ENCODE assay signal across 26 mouse cellular contexts in the genomic region with DNA sequence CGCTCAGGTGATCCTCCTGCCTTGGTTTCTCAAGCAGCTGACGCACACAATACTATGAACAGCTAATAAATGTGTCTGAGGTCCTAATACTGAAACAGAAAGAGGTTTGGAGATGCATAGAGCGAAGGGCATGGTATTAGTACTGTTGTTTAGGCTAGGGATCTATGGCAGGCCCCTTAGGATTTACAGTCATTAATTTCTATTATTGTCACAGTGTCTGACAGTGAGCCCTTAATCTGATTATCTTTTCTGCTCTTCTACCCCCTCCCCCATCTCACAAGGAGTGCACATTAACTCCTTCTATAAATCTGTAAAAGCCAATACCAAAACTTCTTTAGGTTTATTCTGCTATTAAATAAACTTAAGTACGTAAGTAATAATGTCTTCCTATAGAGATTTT. TPM values are rescaled to one million over a fixed set of nuclear protein-coding genes. Genes with fewer than 3 reads are reported as not detected.
A peak's percentile ranks its signal among the peaks of the same experiment; 100 is the strongest.
DNase-seq lines count a peak whose midpoint lies in the region; ATAC-seq and TF ChIP-seq lines count a peak whose summit lies in the region.
"Had no signal": no experiment of that assay in that cellular context is flagged by ENCODE, and none has a peak within 500 bp of the region (broad histone marks: within the 10 kb centered on the region; RNA-seq: fewer than 3 reads in every experiment).

No protein-coding gene starts in this region.

- no peak for TF ChIP-seq CTCF in midbrain, postnatal 0 days (IDR thresholded peaks at IDR 0.05)
- no peak for TF ChIP-seq CTCF in forebrain, postnatal 0 days (IDR thresholded peaks at IDR 0.05; ENCODE audit: low read depth)

- H3K9me3 ChIP-seq in midbrain, embryonic 14.5 days (ENCODE audit: control insufficient read depth, low read length): no peaks in the 10 kb centered on the region
- H3K9me3 ChIP-seq in midbrain, embryonic 10.5 days (replicated peaks): no peaks in the 10 kb centered on the region
- no peaks in the 10 kb centered on the region for H3K9me3 ChIP-seq in midbrain, postnatal 0 days (ENCODE audit: low read length)
- H3K9me3 ChIP-seq in forebrain, postnatal 0 days (ENCODE audit: low read length): no peaks in the 10 kb centered on the region
- H3K9me3 ChIP-seq: embryonic facial prominence, embryonic 13.5 days; embryonic facial prominence, embryonic 15.5 days; forebrain, embryonic 10.5 days; forebrain, embryonic 12.5 days had no signal

- no peaks in the 10 kb centered on the region for H3K27me3 ChIP-seq in midbrain, embryonic 14.5 days (ENCODE audit: control insufficient read depth, insufficient read depth, low read length)
- H3K27me3 ChIP-seq in midbrain, embryonic 10.5 days (ENCODE audit: low read depth, poor library complexity, severe bottlenecking): no peaks in the 10 kb centered on the region
- H3K27me3 ChIP-seq in midbrain, postnatal 0 days (ENCODE audit: insufficient read depth, low read length): no peaks in the 10 kb centered on the region
- no peaks in the 10 kb centered on the region for H3K27me3 ChIP-seq in forebrain, postnatal 0 days (ENCODE audit: insufficient read depth, low read length)
- H3K27me3 ChIP-seq: embryonic facial prominence, embryonic 13.5 days; embryonic facial prominence, embryonic 15.5 days; forebrain, embryonic 12.5 days had no signal

- 55% methylated on average over 4 of the region's 4 CpGs for WGBS in midbrain, embryonic 14.5 days
- WGBS in midbrain, embryonic 10.5 days: 80% methylated on average over 4 of the region's 4 CpGs
- WGBS in midbrain, postnatal 0 days: 57% methylated on average over 4 of the region's 4 CpGs
- 79% methylated on average over 4 of the region's 4 CpGs for WGBS in forebrain, postnatal 0 days

- peak; percentile 48; the same call in 1 of the 2 replicates for ATAC-seq in midbrain, embryonic 14.5 days (ENCODE audit: low FRiP score, low TSS enrichment)
- no peak for ATAC-seq in midbrain, postnatal 0 days (ENCODE audit: low FRiP score)
- no peak for ATAC-seq in forebrain, postnatal 0 days
- no peak for ATAC-seq in megakaryocyte, adult 5-6 weeks (ENCODE audit: poor library complexity, severe bottlenecking)
- ATAC-seq: forebrain, embryonic 14.5 days; forebrain, embryonic 16.5 days had no signal

- DNase-seq in midbrain, embryonic 14.5 days: peak; percentile 28
- DNase-seq in midbrain, embryonic 10.5 days (ENCODE audit: low spot score): no peak
- peak; percentile 2 for DNase-seq in midbrain, postnatal 0 days (ENCODE audit: low spot score)
- DNase-seq in retina, adult 2 months (ENCODE audit: low read depth, low spot score): peak; percentile 73
- DNase-seq in retina, postnatal 1 day: peak; percentile 81
- DNase-seq in forebrain, postnatal 0 days: no peak
- DNase-seq in layer of hippocampus, adult 9-11 months: no peak
- DNase-seq: adrenal gland, adult 2 months; adrenal gland, postnatal 10 days; adrenal gland, postnatal 25 days; cerebellum, adult 11 months; cerebellum, adult 18-20 months; cerebellum, adult 8-10 months; cerebellum, adult 9-11 months; cerebellum, postnatal 14 days; embryo, embryonic 11 days had no signal

- no peaks in the 10 kb centered on the region for H3K4me1 ChIP-seq in midbrain, embryonic 14.5 days (ENCODE audit: control insufficient read depth, insufficient read depth, low read length)
- no peaks in the 10 kb centered on the region for H3K4me1 ChIP-seq in midbrain, embryonic 10.5 days
- H3K4me1 ChIP-seq in midbrain, postnatal 0 days (ENCODE audit: insufficient read depth, low read length): no peaks in the 10 kb centered on the region
- no peaks in the 10 kb centered on the region for H3K4me1 ChIP-seq in forebrain, postnatal 0 days (ENCODE audit: insufficient read depth)
- H3K4me1 ChIP-seq: embryonic facial prominence, embryonic 13.5 days; embryonic facial prominence, embryonic 15.5 days; forebrain, embryonic 10.5 days had no signal

- H3K9ac ChIP-seq in midbrain, embryonic 14.5 days (replicated peaks; ENCODE audit: low read length): no peak overlapping the region
- H3K9ac ChIP-seq in midbrain, postnatal 0 days (replicated peaks; ENCODE audit: low read length, poor library complexity, severe bottlenecking): no peak overlapping the region
- H3K9ac ChIP-seq in forebrain, postnatal 0 days: no peak overlapping the region
- H3K9ac ChIP-seq: embryonic facial prominence, embryonic 13.5 days; embryonic facial prominence, embryonic 15.5 days; forebrain, embryonic 12.5 days had no signal

- no peaks in the 10 kb centered on the region for H3K36me3 ChIP-seq in midbrain, embryonic 14.5 days (ENCODE audit: control insufficient read depth, insufficient read depth, low read length)
- no peaks in the 10 kb centered on the region for H3K36me3 ChIP-seq in midbrain, embryonic 10.5 days
- no peaks in the 10 kb centered on the region for H3K36me3 ChIP-seq in midbrain, postnatal 0 days (ENCODE audit: insufficient read depth, low read length)
- H3K36me3 ChIP-seq in forebrain, postnatal 0 days (ENCODE audit: insufficient read depth): no peaks in the 10 kb centered on the region
- H3K36me3 ChIP-seq: embryonic facial prominence, embryonic 13.5 days; embryonic facial prominence, embryonic 15.5 days; forebrain, embryonic 10.5 days; forebrain, embryonic 12.5 days had no signal

- H3K4me2 ChIP-seq in midbrain, embryonic 14.5 days (ENCODE audit: low read length): no peak overlapping the region
- H3K4me2 ChIP-seq in midbrain, postnatal 0 days (ENCODE audit: low read depth, low read length, poor library complexity, severe bottlenecking): no peak overlapping the region
- no peak overlapping the region for H3K4me2 ChIP-seq in forebrain, postnatal 0 days (ENCODE audit: low read depth)
- H3K4me2 ChIP-seq: embryonic facial prominence, embryonic 13.5 days; embryonic facial prominence, embryonic 15.5 days; forebrain, embryonic 12.5 days had no signal

- H3K27ac ChIP-seq in midbrain, embryonic 14.5 days (replicated peaks; ENCODE audit: low read depth, low read length): no peak overlapping the region
- H3K27ac ChIP-seq in midbrain, embryonic 10.5 days (replicated peaks): no peak overlapping the region
- no peak overlapping the region for H3K27ac ChIP-seq in midbrain, postnatal 0 days (ENCODE audit: low read depth, low read length)
- H3K27ac ChIP-seq in forebrain, postnatal 0 days (ENCODE audit: low read depth, low read length): no peak overlapping the region
- H3K27ac ChIP-seq: embryonic facial prominence, embryonic 13.5 days; embryonic facial prominence, embryonic 15.5 days; forebrain, embryonic 10.5 days; forebrain, embryonic 12.5 days had no signal

- no peak overlapping the region for H3K4me3 ChIP-seq in midbrain, embryonic 14.5 days (replicated peaks; ENCODE audit: low read depth, low read length)
- H3K4me3 ChIP-seq in midbrain, embryonic 10.5 days: no peak overlapping the region
- no peak overlapping the region for H3K4me3 ChIP-seq in midbrain, postnatal 0 days (ENCODE audit: low read depth, low read length)
- no peak overlapping the region for H3K4me3 ChIP-seq in forebrain, postnatal 0 days (ENCODE audit: low read depth, low read length)
- H3K4me3 ChIP-seq: embryonic facial prominence, embryonic 13.5 days; embryonic facial prominence, embryonic 15.5 days; erythroblast, embryonic 14.5 days; forebrain, embryonic 10.5 days; forebrain, embryonic 12.5 days had no signal

RNA-seq across cellular contexts. Expression of gene Elovl4, which starts 44.8 kb away (rescaled TPM):
- polyA plus RNA-seq in midbrain, embryonic 14.5 days (2014; fragmentation: Nextera tagmentation; extraction: Ambion mirVana): 93.5 and 95.0 TPM in 2 replicates
- polyA plus RNA-seq in midbrain, embryonic 10.5 days (2016; fragmentation: Nextera tagmentation; extraction: Ambion mirVana): 34.5 and 35.8 TPM in 2 replicates
- 86.0 and 104 TPM in 2 replicates for total RNA-seq in midbrain, postnatal 0 days (2014; rRNA removed)
- 155 and 159 TPM in 2 replicates for polyA plus RNA-seq in midbrain, postnatal 0 days (2015; fragmentation: Nextera tagmentation; extraction: Ambion mirVana)
- total RNA-seq in forebrain, postnatal 0 days (2014; rRNA removed): 57.8 and 75.6 TPM in 2 replicates
- polyA plus RNA-seq in forebrain, postnatal 0 days (2015; fragmentation: Nextera tagmentation; extraction: Ambion mirVana): 112 and 123 TPM in 2 replicates
- 0.73 TPM in 1 of 2 replicates, not detected in the other for total RNA-seq in megakaryocyte, adult 5-6 weeks (2015)
- not detected in 2 replicates for total RNA-seq in megakaryocyte, adult 5-6 weeks (2017)
- total RNA-seq: common myeloid progenitor, adult 5-6 weeks; MEL had no signal
- polyA plus RNA-seq: erythroblast, embryonic 14.5 days had no signal

Comparison
In these comparisons a context has a peak if more than half of its experiments do, and no peak if none do; other contexts are left out.
1. DNase-seq: peak in midbrain, embryonic 14.5 days (single experiment), midbrain, postnatal 0 days (single experiment), retina, adult 2 months (single experiment) and retina, postnatal 1 day (single experiment); none in midbrain, embryonic 10.5 days (single experiment), forebrain, postnatal 0 days (single experiment) and layer of hippocampus, adult 9-11 months (single experiment).